Mouse (Mus musculus): ENCODE results near the gene Mob3a. TPM values are rescaled to one million over a fixed set of nuclear protein-coding genes. Genes with fewer than 3 reads are reported as not detected.

Gene Mob3a
- polyA plus RNA-seq, 1 experiment from 2014 or later: 59.4 TPM

DNA sequence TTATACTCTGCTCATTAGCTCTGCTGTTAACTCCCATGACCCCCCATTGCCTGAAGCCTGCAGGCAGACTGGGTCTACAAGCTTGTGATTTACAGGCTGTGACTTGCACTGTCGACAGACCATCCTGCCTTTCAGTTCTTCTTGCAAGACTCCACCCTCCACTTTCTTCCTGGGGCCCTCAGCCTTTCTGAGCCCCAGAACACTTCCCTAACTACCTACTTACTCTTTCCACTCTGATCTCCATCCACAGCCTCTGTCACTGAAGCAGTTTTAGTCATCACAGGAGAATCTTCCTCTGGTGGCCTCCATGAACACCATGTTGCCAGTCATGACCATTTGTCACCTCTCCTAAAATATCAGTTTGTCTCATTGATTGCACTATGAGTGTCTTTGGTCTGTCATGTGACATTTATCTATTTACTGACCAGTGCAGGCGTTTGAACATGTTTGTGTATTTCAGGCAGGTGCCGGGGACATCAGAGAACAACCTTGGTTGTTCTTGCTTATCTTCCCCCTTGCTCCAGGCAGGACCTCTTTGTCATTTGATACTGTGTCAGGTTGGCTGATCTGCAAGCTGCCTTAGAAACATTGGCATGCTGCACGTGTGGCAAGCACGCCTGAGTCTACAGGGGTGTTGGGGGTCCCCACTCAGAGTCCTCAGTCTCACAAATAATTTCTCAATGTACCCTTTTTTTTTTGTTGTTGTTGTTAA is 38.1 kb downstream of the Mob3a start:
- no peak for ATAC-seq
- H3K4me1 ChIP-seq (replicated peaks; ENCODE audit: control insufficient read depth, insufficient read depth, low read length): peaks cover 9% of the 10 kb centered on the region; the same call in 1 of the 2 replicates
- no peaks in the 10 kb centered on the region for H3K27me3 ChIP-seq (replicated peaks; ENCODE audit: control insufficient read depth, insufficient read depth, low read length)
- peaks cover 24% of the 10 kb centered on the region for H3K36me3 ChIP-seq (ENCODE audit: control insufficient read depth, insufficient read depth)
- WGBS: 62% methylated on average over 5 of the region's 5 CpGs
- H3K9me3 ChIP-seq (ENCODE audit: control insufficient read depth, low read length): no peaks in the 10 kb centered on the region
- no peak overlapping the region for H3K4me3 ChIP-seq (replicated peaks; ENCODE audit: low read length)
- no peak overlapping the region for H3K27ac ChIP-seq (ENCODE audit: low read length)
- H3K9ac ChIP-seq (replicated peaks; ENCODE audit: low read depth, low read length): no peak overlapping the region
- H3K4me2 ChIP-seq (ENCODE audit: low read length): no peak overlapping the region

DNA sequence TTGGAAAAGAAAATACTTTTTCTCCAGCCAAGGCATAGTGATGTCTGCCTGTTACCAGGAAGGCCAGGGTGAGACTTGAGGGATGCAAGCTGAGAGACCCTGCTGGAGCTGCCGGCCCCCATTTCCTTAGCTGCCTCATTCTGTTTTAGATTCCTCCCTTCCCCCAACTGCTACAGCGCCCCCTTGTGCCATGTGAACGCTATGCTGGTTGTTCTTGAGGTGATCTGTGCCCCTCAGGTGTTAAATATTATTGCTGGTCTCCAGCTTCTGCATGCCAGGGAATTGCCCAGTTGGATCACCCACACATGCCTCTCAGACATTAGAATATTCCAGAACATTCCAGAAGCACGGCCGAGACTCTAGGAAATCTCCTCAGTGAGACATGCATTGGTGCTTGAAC is 40.6 kb downstream of the Mob3a start:
- Histone ChIP-seq H3K4me1 (replicated peaks; ENCODE audit: control insufficient read depth, insufficient read depth, low read length) (peaks cover 11% of the 10 kb centered on the region; the same call in 1 of the 2 replicates), H3K27ac (ENCODE audit: low read length) (no peak overlapping the region), H3K27me3 (replicated peaks; ENCODE audit: control insufficient read depth, insufficient read depth, low read length) (no peaks in the 10 kb centered on the region), H3K4me2 (ENCODE audit: low read length) (no peak overlapping the region), H3K36me3 (ENCODE audit: control insufficient read depth, insufficient read depth) (peaks cover under 1% of the 10 kb centered on the region; the same call in 1 of the 2 replicates), H3K4me3 (replicated peaks; ENCODE audit: low read length) (no peak overlapping the region), H3K9ac (replicated peaks; ENCODE audit: low read depth, low read length) (no peak overlapping the region), H3K9me3 (ENCODE audit: control insufficient read depth, low read length) (no peaks in the 10 kb centered on the region)
- 36% methylated on average over 5 of the region's 5 CpGs for WGBS
- no peak for ATAC-seq

DNA sequence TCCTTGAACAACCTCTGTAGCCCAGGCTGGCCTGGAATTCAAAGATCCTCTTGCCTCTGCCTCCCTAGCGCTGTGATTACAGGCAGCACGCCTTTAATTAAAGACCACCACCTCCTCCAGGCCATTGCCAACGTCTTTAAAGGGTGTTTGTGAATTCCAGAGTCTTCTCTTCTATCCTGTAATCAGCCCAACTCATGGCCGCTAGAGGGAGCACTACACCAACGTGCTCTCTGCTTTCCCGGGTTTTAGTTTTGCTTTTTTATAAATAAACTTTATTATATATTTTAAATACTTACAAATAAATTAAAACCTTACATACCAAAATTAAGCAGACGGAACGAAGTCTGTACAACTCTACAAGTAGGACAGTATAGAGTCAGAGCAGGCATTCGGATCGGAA is 42.6 kb downstream of the Mob3a start:
- peaks cover 22% of the 10 kb centered on the region for H3K4me1 ChIP-seq (replicated peaks; ENCODE audit: control insufficient read depth, insufficient read depth, low read length)
- no peak overlapping the region for H3K9ac ChIP-seq (replicated peaks; ENCODE audit: low read depth, low read length)
- no peaks in the 10 kb centered on the region for H3K27me3 ChIP-seq (replicated peaks; ENCODE audit: control insufficient read depth, insufficient read depth, low read length)
- H3K4me3 ChIP-seq (replicated peaks; ENCODE audit: low read length): peak overlapping the region; percentile 36
- H3K4me2 ChIP-seq (ENCODE audit: low read length): peak overlapping the region; percentile 50
- no peak for ATAC-seq
- 5% methylated on average over 10 of the region's 10 CpGs for WGBS
- H3K9me3 ChIP-seq (ENCODE audit: control insufficient read depth, low read length): no peaks in the 10 kb centered on the region
- H3K27ac ChIP-seq (ENCODE audit: low read length): peak overlapping the region; percentile 21; the same call in 1 of the 2 replicates
- H3K36me3 ChIP-seq (ENCODE audit: control insufficient read depth, insufficient read depth): no peaks in the 10 kb centered on the region

DNA sequence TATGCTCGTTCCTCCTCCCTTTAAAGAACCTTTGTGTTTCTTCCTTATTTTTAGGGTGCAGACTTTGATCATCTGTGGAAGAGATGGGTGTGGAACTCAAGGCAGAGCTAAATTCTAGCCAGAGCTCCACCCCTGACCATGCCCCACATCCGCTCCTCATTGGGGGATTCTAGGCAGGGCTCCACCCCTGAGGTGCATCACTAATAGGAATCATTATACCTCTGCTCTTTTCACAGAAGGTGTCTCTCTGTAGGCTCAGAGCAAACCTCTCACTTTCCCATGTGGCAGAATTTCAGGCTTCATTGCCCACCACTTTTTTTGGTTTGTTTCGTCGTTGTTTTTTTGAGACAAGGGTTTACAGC is 43.0 kb downstream of the Mob3a start:
- Histone ChIP-seq H3K4me3 (replicated peaks; ENCODE audit: low read length) (no peak overlapping the region), H3K36me3 (ENCODE audit: control insufficient read depth, insufficient read depth) (no peaks in the 10 kb centered on the region), H3K4me1 (replicated peaks; ENCODE audit: control insufficient read depth, insufficient read depth, low read length) (peaks cover 24% of the 10 kb centered on the region), H3K9me3 (ENCODE audit: control insufficient read depth, low read length) (no peaks in the 10 kb centered on the region), H3K4me2 (ENCODE audit: low read length) (no peak overlapping the region), H3K9ac (replicated peaks; ENCODE audit: low read depth, low read length) (no peak overlapping the region), H3K27ac (ENCODE audit: low read length) (peak overlapping the region; percentile 21; the same call in 1 of the 2 replicates), H3K27me3 (replicated peaks; ENCODE audit: control insufficient read depth, insufficient read depth, low read length) (no peaks in the 10 kb centered on the region)
- WGBS: 77% methylated on average over 4 of the region's 4 CpGs
- ATAC-seq: no peak

DNA sequence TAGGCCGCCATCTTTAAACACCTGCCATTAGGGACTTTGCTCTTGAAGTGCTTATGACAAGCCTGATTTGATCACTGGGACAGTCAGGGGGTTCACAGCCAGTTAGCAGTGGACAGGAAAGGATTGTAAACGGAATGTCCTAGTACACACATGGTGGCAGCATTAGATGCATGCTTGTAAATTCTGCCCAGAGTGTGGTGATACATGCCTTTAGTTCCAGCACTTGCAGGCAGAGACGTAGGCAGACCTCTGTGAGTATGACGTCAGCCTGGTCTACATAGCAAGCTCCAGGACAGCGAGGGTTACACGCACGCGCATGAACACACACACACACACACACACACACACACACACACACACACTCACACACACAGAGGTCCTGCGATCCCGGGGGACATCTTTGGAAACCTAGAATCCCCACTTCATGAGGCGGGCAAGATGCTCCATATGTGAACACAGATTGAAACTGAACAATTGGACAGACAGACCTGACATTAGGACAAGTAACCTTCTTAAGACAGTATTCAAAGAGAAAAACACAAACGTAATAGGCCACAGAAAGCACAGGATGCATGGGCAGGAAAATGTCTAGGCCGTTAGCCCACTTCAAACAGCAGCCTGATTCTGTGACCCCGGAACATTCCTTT is 43.5 kb downstream of the Mob3a start:
- 87% methylated on average over 14 of the region's 14 CpGs for WGBS
- Histone ChIP-seq H3K4me2 (ENCODE audit: low read length) (no peak overlapping the region), H3K36me3 (ENCODE audit: control insufficient read depth, insufficient read depth) (no peaks in the 10 kb centered on the region), H3K9ac (replicated peaks; ENCODE audit: low read depth, low read length) (no peak overlapping the region), H3K27ac (ENCODE audit: low read length) (no peak overlapping the region), H3K27me3 (replicated peaks; ENCODE audit: control insufficient read depth, insufficient read depth, low read length) (no peaks in the 10 kb centered on the region), H3K4me3 (replicated peaks; ENCODE audit: low read length) (no peak overlapping the region), H3K9me3 (ENCODE audit: control insufficient read depth, low read length) (no peaks in the 10 kb centered on the region), H3K4me1 (replicated peaks; ENCODE audit: control insufficient read depth, insufficient read depth, low read length) (peaks cover 24% of the 10 kb centered on the region)
- ATAC-seq: no peak

DNA sequence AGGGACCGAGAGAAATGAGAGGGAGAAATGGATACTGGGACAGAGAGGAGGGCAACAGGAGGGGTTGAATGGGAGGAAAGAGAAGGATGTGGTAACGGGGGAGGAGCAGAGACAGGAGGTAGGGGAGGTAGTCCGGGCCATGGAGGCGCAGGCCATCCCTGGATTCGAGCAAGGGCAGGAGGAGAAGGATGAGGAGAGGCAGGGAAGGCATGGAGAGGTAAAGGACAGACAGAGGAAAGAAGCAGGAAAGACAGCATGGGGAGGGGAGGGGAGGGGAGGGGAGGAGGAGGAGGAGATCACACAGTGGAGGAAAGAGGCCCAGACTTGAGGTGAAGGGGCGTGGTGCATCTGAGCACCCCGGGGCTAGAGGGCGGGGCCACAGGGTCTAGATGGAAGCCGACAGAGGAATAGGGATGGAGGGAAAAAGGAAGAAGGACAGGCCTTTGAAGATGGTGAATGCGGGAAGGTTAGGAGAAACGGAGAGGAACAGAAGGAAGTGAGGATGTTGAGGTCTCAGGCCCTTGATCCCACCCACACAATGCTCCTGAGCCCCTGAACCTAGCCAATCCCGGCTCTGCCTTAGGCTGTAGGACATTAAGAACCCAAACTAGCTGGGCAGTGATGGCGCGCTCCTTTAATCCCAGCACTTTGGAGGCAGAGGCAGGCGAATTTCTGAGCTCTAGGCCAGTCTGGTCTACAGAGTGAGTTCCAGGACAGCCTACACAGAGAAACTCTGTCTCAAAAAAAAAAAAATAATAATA is 44.7 kb downstream of the Mob3a start, which contains the start of gene Btbd2:
Btbd2 (minus strand) TSS at position 209 of the 761 bp plus-strand sequence.
- peaks cover 24% of the 10 kb centered on the region for H3K4me1 ChIP-seq (replicated peaks; ENCODE audit: control insufficient read depth, insufficient read depth, low read length)
- WGBS: 20% methylated on average over 15 of the region's 15 CpGs
- peak within 1 kb of the TSS; percentile 94 for H3K27ac ChIP-seq (ENCODE audit: low read length)
- peak; percentile 41; the same call in 1 of the 2 replicates for ATAC-seq
- no peaks in the 10 kb centered on the region for H3K36me3 ChIP-seq (ENCODE audit: control insufficient read depth, insufficient read depth)
- H3K9me3 ChIP-seq (ENCODE audit: control insufficient read depth, low read length): no peaks in the 10 kb centered on the region
- peak within 1 kb of the TSS; percentile 77 for H3K4me3 ChIP-seq (replicated peaks; ENCODE audit: low read length)
- H3K9ac ChIP-seq (replicated peaks; ENCODE audit: low read depth, low read length): peak within 1 kb of the TSS; percentile 88
- H3K4me2 ChIP-seq (ENCODE audit: low read length): peak within 1 kb of the TSS; percentile 78
- no peaks in the 10 kb centered on the region for H3K27me3 ChIP-seq (replicated peaks; ENCODE audit: control insufficient read depth, insufficient read depth, low read length)

DNA sequence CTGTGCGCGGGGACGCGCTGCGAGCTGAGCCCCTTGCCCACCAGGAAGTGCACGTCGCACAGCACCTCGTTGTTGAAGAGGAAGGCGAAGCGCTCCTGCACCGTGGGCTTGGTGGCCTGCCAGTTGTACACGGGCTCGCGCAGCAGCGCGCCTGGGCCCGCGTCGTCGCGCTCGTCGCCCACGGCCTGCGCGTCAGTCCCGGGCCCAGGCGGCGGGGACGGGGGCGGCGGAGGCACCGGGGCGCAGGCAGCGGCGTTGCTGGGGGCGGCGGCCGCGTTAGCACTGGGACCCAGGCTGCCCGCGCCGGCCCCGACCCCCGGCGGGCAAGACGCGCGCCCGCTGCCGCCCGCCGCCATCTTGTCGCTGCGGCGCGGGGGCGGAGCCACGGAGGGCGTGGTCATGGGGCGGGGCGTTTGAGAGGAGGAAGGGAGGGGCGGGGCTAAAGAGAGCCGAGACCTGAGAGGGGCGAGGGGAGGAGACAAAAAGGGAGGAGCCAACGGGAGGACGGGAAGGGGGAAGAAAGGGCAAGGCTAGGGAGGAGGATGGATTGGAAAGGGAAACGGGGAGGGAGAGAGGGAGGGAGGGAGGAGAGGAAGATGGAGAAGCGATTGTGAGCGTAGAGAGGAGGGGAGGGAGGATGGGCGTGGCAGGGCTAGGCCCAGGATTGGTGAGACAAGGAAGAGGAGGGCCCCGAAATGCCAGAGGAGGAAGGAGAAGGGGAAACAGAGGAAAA is 45.5 kb downstream of the Mob3a start:
- Histone ChIP-seq H3K27me3 (replicated peaks; ENCODE audit: control insufficient read depth, insufficient read depth, low read length) (no peaks in the 10 kb centered on the region), H3K9ac (replicated peaks; ENCODE audit: low read depth, low read length) (peak overlapping the region; percentile 88), H3K9me3 (ENCODE audit: control insufficient read depth, low read length) (no peaks in the 10 kb centered on the region), H3K4me2 (ENCODE audit: low read length) (peak overlapping the region; percentile 78), H3K36me3 (ENCODE audit: control insufficient read depth, insufficient read depth) (no peaks in the 10 kb centered on the region), H3K27ac (ENCODE audit: low read length) (peak overlapping the region; percentile 94), H3K4me1 (replicated peaks; ENCODE audit: control insufficient read depth, insufficient read depth, low read length) (peaks cover 24% of the 10 kb centered on the region), H3K4me3 (replicated peaks; ENCODE audit: low read length) (peak overlapping the region; percentile 77)
- ATAC-seq: peak; percentile 89
- 1% methylated on average over 68 of the region's 72 CpGs for WGBS

DNA sequence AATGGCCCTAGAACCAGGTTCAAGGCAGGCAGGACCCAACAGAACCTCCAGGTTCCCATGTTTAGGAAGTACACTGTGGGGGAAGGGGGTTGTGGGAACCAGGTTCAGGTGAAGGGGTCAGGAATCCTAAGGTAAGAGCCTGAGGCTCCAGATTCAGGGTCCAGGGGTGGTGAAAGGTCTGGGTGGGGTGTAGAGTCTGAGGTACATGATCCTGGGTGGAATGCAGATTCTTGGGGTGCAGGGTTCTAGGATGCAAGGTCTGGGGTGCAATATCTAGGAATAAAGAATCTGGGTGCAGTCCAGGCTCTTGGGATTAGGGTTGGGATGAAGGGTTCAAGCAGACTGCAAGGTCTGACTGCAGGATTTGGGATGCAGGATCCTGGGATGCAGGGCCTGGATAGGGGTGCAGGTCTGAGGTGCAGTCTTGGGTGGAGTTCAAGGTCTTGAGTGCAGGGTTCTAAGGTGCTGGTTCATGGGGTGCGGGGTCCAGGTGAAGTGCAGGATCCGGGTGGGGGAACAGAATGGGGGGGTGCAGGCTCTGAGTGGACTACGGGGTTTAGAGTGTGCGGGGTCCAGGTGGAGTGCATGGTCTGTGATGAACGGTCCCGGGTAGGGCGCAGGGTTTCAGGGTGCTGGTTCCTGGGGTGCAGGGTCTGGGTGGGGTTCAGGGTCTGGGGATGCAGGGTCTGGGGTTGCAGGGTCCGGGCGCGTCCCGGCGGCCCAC is 46.2 kb downstream of the Mob3a start:
- Histone ChIP-seq H3K36me3 (ENCODE audit: control insufficient read depth, insufficient read depth) (no peaks in the 10 kb centered on the region), H3K27me3 (replicated peaks; ENCODE audit: control insufficient read depth, insufficient read depth, low read length) (no peaks in the 10 kb centered on the region), H3K4me2 (ENCODE audit: low read length) (peak overlapping the region; percentile 78), H3K27ac (ENCODE audit: low read length) (peak overlapping the region; percentile 85), H3K9ac (replicated peaks; ENCODE audit: low read depth, low read length) (peak overlapping the region; percentile 88), H3K9me3 (ENCODE audit: control insufficient read depth, low read length) (no peaks in the 10 kb centered on the region), H3K4me3 (replicated peaks; ENCODE audit: low read length) (peak overlapping the region; percentile 77), H3K4me1 (replicated peaks; ENCODE audit: control insufficient read depth, insufficient read depth, low read length) (peaks cover 24% of the 10 kb centered on the region)
- peak; percentile 43 for ATAC-seq
- 3% methylated on average over 12 of the region's 12 CpGs for WGBS

Data from forebrain, embryonic 16.5 days (tissue).